Mouse (Mus musculus) liver, embryonic 12.5 days (tissue): Measurements from ENCODE around the gene Rab17. TPM values are rescaled to one million over a fixed set of nuclear protein-coding genes. Genes with fewer than 3 reads are reported as not detected.

ENCODE experiments used
- ATAC-seq: fragments of 200-750 bp; cut with Nextera tagmentation; 2 replicates; pipeline ENCODE4 v1.8.0; 2017; ENCODE audit warnings: moderate number of reproducible peaks, mild to moderate bottlenecking, moderate library complexity
- H3K27ac ChIP-seq: fragments of 300-500 bp; sonication (generic); 2 replicates; pipeline ENCODE4 v1.5.1; 2016; ENCODE audit warnings: mild to moderate bottlenecking
- H3K27me3 ChIP-seq: fragments of 300-500 bp; sonication (generic); replicated peaks from 2 replicates; pipeline ENCODE4 v1.6.1; 2016; ENCODE audit warnings: mild to moderate bottlenecking, moderate library complexity
- H3K36me3 ChIP-seq: fragments of 300-500 bp; sonication (generic); 2 replicates; pipeline ENCODE4 v1.6.1; 2016; ENCODE audit warnings: mild to moderate bottlenecking, moderate library complexity
- H3K4me1 ChIP-seq: fragments of 300-500 bp; sonication (generic); 2 replicates; pipeline ENCODE4 v1.6.1; 2016
- H3K4me2 ChIP-seq: fragments of 300-500 bp; sonication (generic); 2 replicates; pipeline ENCODE4 v1.6.1; 2016; ENCODE audit warnings: mild to moderate bottlenecking, moderate library complexity
- H3K4me3 ChIP-seq: fragments of 300-500 bp; sonication (generic); 2 replicates; pipeline ENCODE4 v1.5.1; 2016; ENCODE audit warnings: mild to moderate bottlenecking, moderate library complexity
- H3K9ac ChIP-seq: fragments of 300-500 bp; sonication (generic); 2 replicates; pipeline ENCODE4 v1.6.1; 2016; ENCODE audit warnings: mild to moderate bottlenecking, moderate library complexity
- H3K9me3 ChIP-seq: fragments of 300-500 bp; sonication (generic); replicated peaks from 2 replicates; pipeline ENCODE4 v1.6.1; 2016; ENCODE audit warnings: mild to moderate bottlenecking, moderate library complexity
- WGBS: fragments of 180-500 bp; shearing (Covaris S2); methylation state at CpG from one replicate; pipeline ENCODE4 v1.1.7; 2016; ENCODE audit not compliant: insufficient replicate concordance; 5-methylcytosine and 5-hydroxymethylcytosine counted together
- polyA plus RNA-seq: library from polyadenylated mRNA; unstranded; fragments of >200 nt; fragmentation: Nextera tagmentation; extraction: Ambion mirVana; gene quantifications from 2 replicates; pipeline ENCODE4 v1.2.1, GENCODE M21; 2016

Gene Rab17
- polyA plus RNA-seq = 3.2 and 3.3 TPM in 2 replicates

GRCm38 (mm10) chr1:90969347-90969784 is at the start of gene Rab17:
TSS of gene Rab17 (minus strand) at chr1:90969661.
- peak; percentile 40 for ATAC-seq
- Histone ChIP-seq H3K9ac (no peak within 1 kb of the TSS), H3K27ac (no peak within 1 kb of the TSS; the same call in 1 of the 2 replicates), H3K27me3 (peaks cover 4% of the 10 kb centered on the region), H3K9me3 (no peaks in the 10 kb centered on the region), H3K4me2 (peak within 1 kb of the TSS; percentile 38), H3K4me3 (peak within 1 kb of the TSS; percentile 18), H3K36me3 (no peaks in the 10 kb centered on the region), H3K4me1 (peaks cover 4% of the 10 kb centered on the region)
- WGBS = 30% methylated on average over 9 of the region's 9 CpGs

DNA sequence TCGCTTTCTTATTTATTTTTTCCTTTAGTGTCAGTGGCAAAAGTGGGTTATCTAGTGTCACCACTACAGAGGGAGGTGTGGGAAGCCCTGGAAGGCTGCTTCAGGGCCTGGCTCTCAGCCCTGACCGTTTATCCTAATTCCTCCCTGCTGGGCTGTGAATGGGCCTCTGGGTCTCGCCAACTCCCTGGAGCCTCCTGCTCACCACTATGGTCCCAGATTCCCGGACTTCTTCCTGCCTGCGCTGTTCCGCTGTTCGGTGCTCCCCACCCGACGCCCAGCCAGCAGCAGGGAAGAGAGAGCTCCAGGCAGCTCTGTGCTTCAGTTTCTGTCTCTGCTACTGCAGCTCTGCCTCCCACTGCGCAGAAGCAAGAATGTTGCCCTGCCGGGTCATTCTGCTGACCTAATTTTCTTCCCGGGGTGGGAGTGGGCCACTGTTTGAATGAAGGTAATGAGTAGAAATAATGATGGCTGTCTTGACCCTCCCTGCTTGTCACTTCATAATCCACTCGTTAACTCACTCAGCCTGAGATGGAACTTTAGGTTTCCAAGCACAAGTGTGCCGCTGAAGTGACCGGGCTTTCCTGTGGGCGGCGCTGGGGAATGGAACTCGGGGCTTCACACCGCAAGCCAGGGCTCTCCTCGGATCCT is 47.8 kb upstream of the Rab17 start:
- Histone ChIP-seq H3K4me1 (peaks cover 12% of the 10 kb centered on the region; the same call in 1 of the 2 replicates), H3K27ac (no peak overlapping the region), H3K4me3 (no peak overlapping the region), H3K36me3 (no peaks in the 10 kb centered on the region), H3K9me3 (0 out of 2 replicates have a peak, but pooled peaks cover 7% of the 10 kb centered on the region), H3K9ac (no peak overlapping the region), H3K27me3 (no peaks in the 10 kb centered on the region), H3K4me2 (peak overlapping the region; percentile 25; the same call in 1 of the 2 replicates)
- 39% methylated on average over 20 of the region's 20 CpGs for WGBS
- no peak for ATAC-seq

GRCm38 (mm10) chr1:91015571-91015970 is 46.1 kb upstream of the Rab17 start:
- Histone ChIP-seq H3K27ac (no peak overlapping the region), H3K9me3 (0 out of 2 replicates have a peak, but pooled peaks cover 5% of the 10 kb centered on the region), H3K4me2 (no peak overlapping the region), H3K4me1 (peaks cover 15% of the 10 kb centered on the region), H3K27me3 (no peaks in the 10 kb centered on the region), H3K4me3 (no peak overlapping the region), H3K36me3 (no peaks in the 10 kb centered on the region), H3K9ac (no peak overlapping the region)
- ATAC-seq = no peak
- WGBS = 78% methylated on average over 7 of the region's 7 CpGs

DNA sequence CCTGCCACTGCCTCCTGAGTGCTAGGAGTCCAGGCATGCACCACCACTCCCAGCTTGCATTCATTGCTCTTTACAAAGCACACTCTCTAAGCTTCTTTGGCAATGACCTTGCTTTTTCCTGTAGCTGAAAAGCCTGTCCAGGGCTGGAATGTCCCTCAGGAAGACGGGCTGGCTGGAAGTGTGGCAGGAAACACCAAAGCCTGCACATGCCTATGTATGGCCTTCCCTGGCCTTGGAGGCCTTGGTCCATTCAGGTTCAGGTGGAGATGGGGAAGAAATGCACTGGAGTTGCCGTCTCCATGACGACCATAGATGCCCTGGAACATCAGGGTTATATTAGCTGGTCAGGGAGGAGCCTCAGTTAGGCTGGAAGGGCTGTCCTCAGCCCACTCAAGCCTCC is 44.3 kb upstream of the Rab17 start:
- WGBS = 63% methylated on average over 3 of the region's 3 CpGs
- ATAC-seq = no peak
- H3K4me3 ChIP-seq = no peak overlapping the region
- H3K4me2 ChIP-seq = no peak overlapping the region
- H3K36me3 ChIP-seq = no peaks in the 10 kb centered on the region
- no peak overlapping the region for H3K9ac ChIP-seq
- no peaks in the 10 kb centered on the region for H3K9me3 ChIP-seq
- no peaks in the 10 kb centered on the region for H3K27me3 ChIP-seq
- no peak overlapping the region for H3K27ac ChIP-seq
- peaks cover 18% of the 10 kb centered on the region for H3K4me1 ChIP-seq

GRCm38 (mm10) chr1:91011336-91011735 is 41.9 kb upstream of the Rab17 start:
- Histone ChIP-seq H3K27ac (no peak overlapping the region), H3K4me1 (peaks cover 14% of the 10 kb centered on the region), H3K9ac (no peak overlapping the region), H3K27me3 (no peaks in the 10 kb centered on the region), H3K9me3 (no peaks in the 10 kb centered on the region), H3K4me3 (no peak overlapping the region), H3K36me3 (no peaks in the 10 kb centered on the region), H3K4me2 (no peak overlapping the region)
- WGBS = 69% methylated on average over 3 of the region's 3 CpGs
- ATAC-seq = no peak

- ATAC-seq = no peak
- Histone ChIP-seq H3K27ac (no peak overlapping the region), H3K9me3 (no peaks in the 10 kb centered on the region), H3K9ac (no peak overlapping the region), H3K4me1 (peaks cover 14% of the 10 kb centered on the region), H3K36me3 (no peaks in the 10 kb centered on the region), H3K27me3 (no peaks in the 10 kb centered on the region), H3K4me3 (no peak overlapping the region), H3K4me2 (no peak overlapping the region)
- 50% methylated on average over 2 of the region's 2 CpGs for WGBS
These were observed 41.3 kb upstream of the Rab17 start for GRCm38 (mm10) chr1:91010716-91011115.

- Histone ChIP-seq H3K9me3 (no peaks in the 10 kb centered on the region), H3K9ac (no peak overlapping the region), H3K4me3 (no peak overlapping the region), H3K36me3 (no peaks in the 10 kb centered on the region), H3K4me2 (no peak overlapping the region), H3K27me3 (no peaks in the 10 kb centered on the region), H3K4me1 (peaks cover 14% of the 10 kb centered on the region), H3K27ac (no peak overlapping the region)
- ATAC-seq = no peak
- 53% methylated on average over 7 of the region's 7 CpGs for WGBS
These were observed 40.8 kb upstream of the Rab17 start for GRCm38 (mm10) chr1:91010216-91010615.

DNA sequence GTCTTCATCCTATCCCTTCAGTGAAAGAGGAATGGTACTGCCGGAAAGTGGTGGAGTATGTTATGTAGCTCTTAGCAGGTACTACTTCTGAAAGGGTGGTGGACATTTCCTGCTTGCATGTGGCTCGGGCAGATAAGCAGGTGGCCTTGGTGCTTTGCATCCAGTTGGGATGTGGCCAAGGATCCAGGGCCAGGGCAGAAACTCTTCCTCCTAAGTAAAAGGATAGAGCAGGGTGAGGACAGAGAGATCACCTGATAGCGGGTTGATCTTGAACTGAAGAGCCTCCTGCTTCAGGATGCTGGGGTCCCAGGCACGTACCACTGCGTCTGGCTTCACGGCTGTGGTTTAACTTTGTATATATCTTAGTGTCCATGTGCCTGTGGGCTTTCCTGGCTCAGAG is 39.8 kb upstream of the Rab17 start:
- 58% methylated on average over 6 of the region's 6 CpGs for WGBS
- ATAC-seq = no peak
- H3K27ac ChIP-seq = no peak overlapping the region
- H3K36me3 ChIP-seq = no peaks in the 10 kb centered on the region
- peaks cover 14% of the 10 kb centered on the region for H3K4me1 ChIP-seq
- H3K4me2 ChIP-seq = no peak overlapping the region
- no peaks in the 10 kb centered on the region for H3K9me3 ChIP-seq
- no peak overlapping the region for H3K4me3 ChIP-seq
- H3K9ac ChIP-seq = no peak overlapping the region
- no peaks in the 10 kb centered on the region for H3K27me3 ChIP-seq

DNA sequence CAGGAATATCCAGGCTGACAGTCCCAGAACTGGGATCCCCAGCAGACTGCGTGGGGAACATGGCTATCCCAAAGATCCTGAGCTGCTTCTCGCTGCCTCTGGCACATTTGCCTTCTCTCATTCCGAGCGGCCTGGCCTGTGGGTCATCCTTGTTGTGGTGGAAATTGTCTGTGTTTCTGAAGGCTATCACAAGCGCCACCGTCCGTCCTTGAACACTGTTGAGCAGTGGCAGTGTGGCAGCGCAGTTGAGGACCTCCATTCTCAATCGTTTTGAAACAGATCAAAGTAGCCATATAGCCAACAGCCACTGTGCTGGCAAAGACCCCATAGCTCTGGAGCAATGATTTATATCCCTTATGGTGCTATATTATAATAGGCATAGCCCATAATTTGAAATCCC is 39.3 kb upstream of the Rab17 start:
- H3K4me2 ChIP-seq = no peak overlapping the region
- 76% methylated on average over 9 of the region's 9 CpGs for WGBS
- H3K4me1 ChIP-seq = peaks cover 14% of the 10 kb centered on the region
- no peak overlapping the region for H3K27ac ChIP-seq
- ATAC-seq = no peak
- no peak overlapping the region for H3K4me3 ChIP-seq
- H3K36me3 ChIP-seq = no peaks in the 10 kb centered on the region
- H3K9me3 ChIP-seq = no peaks in the 10 kb centered on the region
- no peak overlapping the region for H3K9ac ChIP-seq
- H3K27me3 ChIP-seq = no peaks in the 10 kb centered on the region

DNA sequence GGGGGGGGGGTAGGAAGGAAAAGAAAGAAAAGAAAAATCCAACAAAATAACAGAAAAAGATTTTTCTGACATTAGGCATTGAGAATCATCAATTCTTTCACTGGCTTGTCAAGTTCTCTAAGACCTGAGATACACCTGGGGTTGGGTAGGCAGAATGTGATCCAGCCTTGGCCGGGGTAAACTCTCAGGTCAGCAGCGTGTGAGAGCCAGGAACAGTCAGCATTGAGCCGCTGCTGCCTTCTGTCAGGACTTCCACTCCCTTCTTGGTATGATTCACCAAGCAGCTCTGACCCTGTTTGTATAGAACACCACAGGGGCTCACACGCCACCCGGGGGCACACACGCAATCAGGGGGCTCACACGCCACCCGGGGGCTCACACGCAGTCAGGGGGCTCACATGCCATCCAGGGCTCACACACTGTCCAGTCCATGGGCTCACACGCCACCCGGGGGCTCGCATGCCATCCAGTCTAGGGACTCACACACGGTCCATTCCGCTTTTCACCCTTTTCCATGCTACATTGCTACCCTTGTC is 38.8 kb upstream of the Rab17 start:
- no peak overlapping the region for H3K27ac ChIP-seq
- no peaks in the 10 kb centered on the region for H3K36me3 ChIP-seq
- H3K4me1 ChIP-seq = peaks cover 14% of the 10 kb centered on the region
- H3K27me3 ChIP-seq = no peaks in the 10 kb centered on the region
- ATAC-seq = no peak
- no peak overlapping the region for H3K9ac ChIP-seq
- H3K4me3 ChIP-seq = no peak overlapping the region
- no peaks in the 10 kb centered on the region for H3K9me3 ChIP-seq
- WGBS = 71% methylated on average over 14 of the region's 14 CpGs
- no peak overlapping the region for H3K4me2 ChIP-seq

DNA sequence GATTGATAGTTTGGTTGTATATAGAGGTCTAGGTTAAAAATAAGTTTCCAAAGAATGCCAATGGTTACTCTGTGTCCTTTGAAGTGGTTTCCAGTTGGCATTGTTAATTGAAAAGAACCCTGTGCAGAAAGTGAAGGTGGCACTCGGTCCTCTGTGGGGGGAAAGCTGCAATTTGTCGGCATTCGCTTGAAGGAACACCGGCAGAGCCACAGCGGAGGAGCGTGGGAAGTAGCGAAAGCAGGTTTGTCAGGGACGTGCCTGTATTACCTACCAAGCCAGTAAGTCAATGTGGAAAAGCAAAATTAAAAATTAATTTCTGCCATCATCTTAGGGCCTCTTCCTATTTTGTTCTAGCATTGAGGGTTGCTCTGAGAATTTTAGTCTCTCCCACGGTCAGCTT is 37.2 kb upstream of the Rab17 start:
- Histone ChIP-seq H3K9ac (no peak overlapping the region), H3K4me2 (no peak overlapping the region), H3K9me3 (no peaks in the 10 kb centered on the region), H3K27me3 (peaks cover 5% of the 10 kb centered on the region; the same call in 1 of the 2 replicates), H3K4me1 (peaks cover 5% of the 10 kb centered on the region; the same call in 1 of the 2 replicates), H3K36me3 (no peaks in the 10 kb centered on the region), H3K27ac (no peak overlapping the region), H3K4me3 (no peak overlapping the region)
- ATAC-seq = no peak
- 78% methylated on average over 9 of the region's 9 CpGs for WGBS

GRCm38 (mm10) chr1:91006037-91006436 is 36.6 kb upstream of the Rab17 start:
- no peak overlapping the region for H3K4me3 ChIP-seq
- no peaks in the 10 kb centered on the region for H3K9me3 ChIP-seq
- H3K4me1 ChIP-seq = peaks cover 5% of the 10 kb centered on the region; the same call in 1 of the 2 replicates
- no peak overlapping the region for H3K4me2 ChIP-seq
- no peak for ATAC-seq
- peaks cover 9% of the 10 kb centered on the region; the same call in 1 of the 2 replicates for H3K27me3 ChIP-seq
- H3K36me3 ChIP-seq = no peaks in the 10 kb centered on the region
- H3K27ac ChIP-seq = no peak overlapping the region
- H3K9ac ChIP-seq = no peak overlapping the region
- WGBS = 61% methylated on average over 5 of the region's 5 CpGs
